Mouse (Mus musculus): ENCODE data around the gene 4921507P07Rik. TPM values are rescaled to one million over a fixed set of nuclear protein-coding genes. Genes with fewer than 3 reads are reported as not detected.

Gene 4921507P07Rik
- polyA plus RNA-seq, 1 experiment: 232 TPM

DNA sequence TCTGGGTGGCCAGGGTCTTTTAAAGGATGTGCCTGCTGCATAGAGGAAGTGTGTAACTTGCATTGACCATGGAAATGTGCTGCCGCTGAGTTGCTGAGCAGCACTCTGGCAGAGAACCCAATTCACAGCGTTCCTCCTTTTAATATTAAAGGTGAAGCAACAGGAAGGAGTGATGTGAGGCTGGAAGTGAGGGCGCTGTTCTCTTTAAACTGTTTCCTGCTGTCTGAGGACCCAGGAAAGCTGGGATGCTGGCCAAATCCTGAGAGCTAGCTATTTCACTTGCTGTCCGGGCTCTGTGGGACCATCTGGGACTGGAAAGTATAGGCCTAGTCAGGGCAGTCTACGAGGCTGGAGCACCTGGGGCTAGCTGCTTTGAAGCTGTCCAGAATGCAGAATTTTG lies 2.1 kb upstream of the 4921507P07Rik start:
- Histone ChIP-seq H3K27me3 (ENCODE audit: control insufficient read depth, insufficient read depth, low read length) (no peaks in the 10 kb centered on the region), H3K27ac (ENCODE audit: control insufficient read depth, insufficient read depth, low read depth, low read length) (no peak overlapping the region; the same call in 1 of the 2 replicates), H3K4me1 (ENCODE audit: control insufficient read depth, insufficient read depth, low read length) (peaks cover 5% of the 10 kb centered on the region), H3K4me3 (ENCODE audit: control insufficient read depth, low read depth, low read length) (no peak overlapping the region), H3K36me3 (ENCODE audit: control insufficient read depth, insufficient read depth, low read length) (no peaks in the 10 kb centered on the region)
- TF ChIP-seq POLR2A (IDR thresholded peaks at IDR 0.05; ENCODE audit: control insufficient read depth, low read depth, low read length): no peak
- TF ChIP-seq CTCF (IDR thresholded peaks at IDR 0.05; ENCODE audit: control insufficient read depth, insufficient read depth, insufficient replicate concordance, low read depth, low read length): no peak

DNA sequence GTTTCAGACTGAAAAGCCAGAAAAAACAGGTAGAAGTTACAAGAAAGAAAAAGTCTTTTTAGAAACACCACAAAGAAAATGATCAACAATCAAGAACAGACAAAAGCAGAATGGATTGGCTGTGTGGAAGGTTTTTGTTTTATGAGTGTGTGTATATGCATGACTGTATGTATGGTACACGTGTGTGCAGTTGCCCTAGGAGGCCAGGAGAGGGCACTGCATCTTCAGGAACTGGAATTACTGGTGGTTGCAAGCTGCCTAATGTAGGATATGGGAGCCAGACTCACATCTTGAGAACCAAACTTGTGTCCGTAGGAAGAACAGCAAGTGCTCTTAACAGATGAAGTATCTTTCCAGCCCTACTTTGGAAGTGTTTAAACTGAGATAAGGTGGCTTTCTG lies 2.1 kb downstream of the 4921507P07Rik start:
- Histone ChIP-seq H3K4me3 (ENCODE audit: control insufficient read depth, low read depth, low read length) (no peak overlapping the region), H3K27ac (ENCODE audit: control insufficient read depth, insufficient read depth, low read depth, low read length) (no peak overlapping the region), H3K4me1 (ENCODE audit: control insufficient read depth, insufficient read depth, low read length) (peaks cover 5% of the 10 kb centered on the region), H3K27me3 (ENCODE audit: control insufficient read depth, insufficient read depth, low read length) (no peaks in the 10 kb centered on the region), H3K36me3 (ENCODE audit: control insufficient read depth, insufficient read depth, low read length) (no peaks in the 10 kb centered on the region)
- peak; percentile 29; the same call in 1 of the 2 replicates for TF ChIP-seq CTCF (IDR thresholded peaks at IDR 0.05; ENCODE audit: control insufficient read depth, insufficient read depth, insufficient replicate concordance, low read depth, low read length)
- TF ChIP-seq POLR2A (IDR thresholded peaks at IDR 0.05; ENCODE audit: control insufficient read depth, low read depth, low read length): no peak

DNA sequence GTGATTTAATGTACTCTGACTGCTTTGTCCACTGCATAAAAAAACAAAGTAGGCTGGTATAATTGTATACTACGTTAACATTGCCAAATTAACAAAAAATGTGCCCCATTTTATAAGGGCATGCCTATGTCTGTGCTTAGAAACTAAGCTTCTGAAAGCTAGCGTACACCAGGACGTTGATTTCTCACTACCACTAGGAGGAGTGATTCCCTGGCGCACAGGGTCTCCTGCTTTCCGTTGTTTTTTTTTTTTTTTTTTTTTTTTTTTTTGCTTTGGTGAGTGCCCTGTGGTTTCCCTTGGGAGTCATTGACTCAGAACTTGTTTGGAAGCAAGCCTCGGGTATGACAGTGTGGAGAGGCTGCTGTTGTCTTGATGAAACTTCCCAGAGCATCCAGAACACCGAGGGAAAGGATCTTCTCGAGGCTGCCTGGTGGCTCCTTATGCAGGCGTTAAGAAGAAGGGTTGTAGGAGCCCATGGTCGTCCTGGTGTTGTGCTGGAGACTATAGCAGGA lies 3.0 kb downstream of the 4921507P07Rik start:
- no peak overlapping the region for H3K27ac ChIP-seq (ENCODE audit: control insufficient read depth, insufficient read depth, low read depth, low read length)
- no peaks in the 10 kb centered on the region for H3K27me3 ChIP-seq (ENCODE audit: control insufficient read depth, insufficient read depth, low read length)
- H3K36me3 ChIP-seq (ENCODE audit: control insufficient read depth, insufficient read depth, low read length): no peaks in the 10 kb centered on the region
- no peak overlapping the region for H3K4me3 ChIP-seq (ENCODE audit: control insufficient read depth, low read depth, low read length)
- H3K4me1 ChIP-seq (ENCODE audit: control insufficient read depth, insufficient read depth, low read length): peaks cover 5% of the 10 kb centered on the region
- no peak for TF ChIP-seq CTCF (IDR thresholded peaks at IDR 0.05; ENCODE audit: control insufficient read depth, insufficient read depth, insufficient replicate concordance, low read depth, low read length)
- TF ChIP-seq POLR2A (IDR thresholded peaks at IDR 0.05; ENCODE audit: control insufficient read depth, low read depth, low read length): no peak

DNA sequence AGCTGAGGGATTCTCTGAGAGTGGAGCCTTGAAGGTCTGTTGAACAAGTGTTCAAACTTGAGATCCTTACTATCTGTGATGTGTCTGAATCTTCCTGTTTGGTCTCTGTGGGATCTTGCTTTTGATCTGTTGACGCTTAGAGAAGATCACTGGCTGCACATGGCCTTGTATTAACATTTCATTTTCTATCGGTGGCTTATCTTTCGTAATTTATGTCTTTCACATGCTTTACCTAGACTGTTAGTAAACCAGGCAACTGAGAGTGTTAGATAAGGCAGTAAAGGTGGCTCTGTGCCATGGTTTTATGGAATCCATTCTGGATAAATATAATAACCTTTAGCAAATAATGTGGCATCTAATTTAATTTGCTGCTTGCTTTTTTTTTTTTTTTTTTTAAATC lies 6.2 kb downstream of the 4921507P07Rik start:
- H3K4me3 ChIP-seq (ENCODE audit: control insufficient read depth, low read depth, low read length): no peak overlapping the region
- no peak overlapping the region for H3K27ac ChIP-seq (ENCODE audit: control insufficient read depth, insufficient read depth, low read depth, low read length)
- H3K27me3 ChIP-seq (ENCODE audit: control insufficient read depth, insufficient read depth, low read length): no peaks in the 10 kb centered on the region
- H3K36me3 ChIP-seq (ENCODE audit: control insufficient read depth, insufficient read depth, low read length): no peaks in the 10 kb centered on the region
- TF ChIP-seq POLR2A (IDR thresholded peaks at IDR 0.05; ENCODE audit: control insufficient read depth, low read depth, low read length): no peak
- no peak for TF ChIP-seq CTCF (IDR thresholded peaks at IDR 0.05; ENCODE audit: control insufficient read depth, insufficient read depth, insufficient replicate concordance, low read depth, low read length)
- no peaks in the 10 kb centered on the region for H3K4me1 ChIP-seq (ENCODE audit: control insufficient read depth, insufficient read depth, low read length)

DNA sequence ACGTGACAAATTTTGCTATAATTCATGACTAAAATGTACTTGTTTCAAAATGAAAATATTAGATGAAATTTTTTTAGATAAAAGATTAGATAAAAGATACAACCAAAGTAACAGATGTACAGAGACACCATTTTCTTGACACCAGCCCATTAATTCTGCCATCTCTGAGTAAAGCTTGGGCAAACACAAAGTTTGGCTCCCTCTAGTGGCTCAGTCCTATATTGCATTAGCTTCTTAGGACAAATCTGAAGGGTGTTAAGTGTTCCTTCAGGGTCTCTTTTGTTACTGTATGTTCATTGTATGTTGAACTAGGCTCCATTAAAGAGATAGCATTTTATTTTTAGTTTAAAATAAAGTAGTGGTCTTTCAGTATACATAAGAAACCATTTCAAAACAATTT lies 8.2 kb downstream of the 4921507P07Rik start:
- Histone ChIP-seq H3K4me3 (ENCODE audit: control insufficient read depth, low read depth, low read length) (no peak overlapping the region), H3K27me3 (ENCODE audit: control insufficient read depth, insufficient read depth, low read length) (no peaks in the 10 kb centered on the region), H3K4me1 (ENCODE audit: control insufficient read depth, insufficient read depth, low read length) (no peaks in the 10 kb centered on the region), H3K36me3 (ENCODE audit: control insufficient read depth, insufficient read depth, low read length) (no peaks in the 10 kb centered on the region), H3K27ac (ENCODE audit: control insufficient read depth, insufficient read depth, low read depth, low read length) (no peak overlapping the region)
- TF ChIP-seq POLR2A (IDR thresholded peaks at IDR 0.05; ENCODE audit: control insufficient read depth, low read depth, low read length): no peak
- no peak for TF ChIP-seq CTCF (IDR thresholded peaks at IDR 0.05; ENCODE audit: control insufficient read depth, insufficient read depth, insufficient replicate concordance, low read depth, low read length)

DNA sequence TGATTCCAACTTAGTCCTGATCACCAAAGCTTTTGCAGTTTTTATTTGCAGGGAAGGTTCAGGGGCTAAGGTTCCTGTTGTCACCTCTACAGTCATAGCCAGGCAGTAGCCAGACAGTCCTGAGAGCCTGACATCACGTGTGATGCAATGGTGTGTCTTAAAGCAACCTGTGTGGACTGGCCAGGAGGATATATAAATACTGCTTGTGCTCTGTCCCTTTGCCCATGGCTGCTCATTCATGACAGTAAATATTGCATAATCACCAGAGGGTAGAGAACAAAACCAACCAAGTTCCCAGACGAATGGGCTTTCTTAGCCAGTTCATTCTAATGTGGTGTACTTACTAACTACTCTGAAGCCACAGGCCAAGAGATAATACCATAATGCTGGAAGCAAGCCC lies 9.0 kb downstream of the 4921507P07Rik start:
- Histone ChIP-seq H3K4me3 (ENCODE audit: control insufficient read depth, low read depth, low read length) (no peak overlapping the region), H3K27me3 (ENCODE audit: control insufficient read depth, insufficient read depth, low read length) (no peaks in the 10 kb centered on the region), H3K27ac (ENCODE audit: control insufficient read depth, insufficient read depth, low read depth, low read length) (0 out of 2 replicates have a peak overlapping the region, but pooled peaks have one; percentile 39), H3K4me1 (ENCODE audit: control insufficient read depth, insufficient read depth, low read length) (no peaks in the 10 kb centered on the region), H3K36me3 (ENCODE audit: control insufficient read depth, insufficient read depth, low read length) (no peaks in the 10 kb centered on the region)
- TF ChIP-seq POLR2A (IDR thresholded peaks at IDR 0.05; ENCODE audit: control insufficient read depth, low read depth, low read length): no peak
- no peak for TF ChIP-seq CTCF (IDR thresholded peaks at IDR 0.05; ENCODE audit: control insufficient read depth, insufficient read depth, insufficient replicate concordance, low read depth, low read length)

DNA sequence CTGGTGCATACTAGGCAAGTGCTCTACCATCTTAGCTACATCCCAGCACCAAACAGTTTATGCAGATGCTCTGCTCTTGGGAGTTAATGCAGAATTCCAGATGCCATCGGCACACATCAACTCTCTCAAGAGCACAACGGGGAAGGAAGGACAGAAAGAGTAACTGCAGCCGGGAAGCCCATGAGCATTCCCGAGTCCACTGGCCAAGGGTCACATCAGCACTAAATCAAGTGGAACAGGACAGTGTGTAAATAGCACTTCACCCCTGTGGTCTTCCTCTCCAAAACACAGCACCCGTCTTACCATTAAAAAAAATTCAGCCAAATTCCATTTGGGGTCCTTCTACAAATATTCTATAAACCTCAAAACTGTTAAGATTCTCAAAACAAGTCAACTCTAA lies 10.1 kb downstream of the 4921507P07Rik start:
- no peaks in the 10 kb centered on the region for H3K36me3 ChIP-seq (ENCODE audit: control insufficient read depth, insufficient read depth, low read length)
- peak overlapping the region; percentile 65 for H3K27ac ChIP-seq (ENCODE audit: control insufficient read depth, insufficient read depth, low read depth, low read length)
- no peak for TF ChIP-seq POLR2A (IDR thresholded peaks at IDR 0.05; ENCODE audit: control insufficient read depth, low read depth, low read length)
- no peak for TF ChIP-seq CTCF (IDR thresholded peaks at IDR 0.05; ENCODE audit: control insufficient read depth, insufficient read depth, insufficient replicate concordance, low read depth, low read length)
- no peaks in the 10 kb centered on the region for H3K27me3 ChIP-seq (ENCODE audit: control insufficient read depth, insufficient read depth, low read length)
- H3K4me3 ChIP-seq (ENCODE audit: control insufficient read depth, low read depth, low read length): no peak overlapping the region
- no peaks in the 10 kb centered on the region for H3K4me1 ChIP-seq (ENCODE audit: control insufficient read depth, insufficient read depth, low read length)

DNA sequence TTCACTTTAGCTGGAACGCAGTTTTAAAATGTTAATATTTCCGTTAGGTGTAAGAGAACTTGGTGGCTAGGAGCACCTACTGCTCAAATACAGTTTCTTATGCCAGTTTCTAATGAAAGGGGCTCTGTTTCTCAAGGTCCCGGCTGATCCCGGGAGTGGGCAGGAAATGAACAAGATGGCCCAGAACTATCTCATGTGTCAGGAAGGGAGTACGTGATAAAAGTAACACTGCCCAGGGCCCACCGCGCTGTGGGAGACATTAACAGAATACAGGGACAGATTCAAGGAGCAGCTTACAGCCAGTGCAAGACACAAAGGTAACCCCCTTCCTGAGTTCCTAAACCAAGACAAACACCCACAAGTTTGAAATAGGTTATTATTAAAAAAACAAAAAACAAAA lies 10.7 kb downstream of the 4921507P07Rik start:
- H3K4me3 ChIP-seq (ENCODE audit: control insufficient read depth, low read depth, low read length): no peak overlapping the region
- H3K36me3 ChIP-seq (ENCODE audit: control insufficient read depth, insufficient read depth, low read length): no peaks in the 10 kb centered on the region
- H3K27me3 ChIP-seq (ENCODE audit: control insufficient read depth, insufficient read depth, low read length): no peaks in the 10 kb centered on the region
- H3K27ac ChIP-seq (ENCODE audit: control insufficient read depth, insufficient read depth, low read depth, low read length): peak overlapping the region; percentile 71
- no peak for TF ChIP-seq CTCF (IDR thresholded peaks at IDR 0.05; ENCODE audit: control insufficient read depth, insufficient read depth, insufficient replicate concordance, low read depth, low read length)
- no peak for TF ChIP-seq POLR2A (IDR thresholded peaks at IDR 0.05; ENCODE audit: control insufficient read depth, low read depth, low read length)
- no peaks in the 10 kb centered on the region for H3K4me1 ChIP-seq (ENCODE audit: control insufficient read depth, insufficient read depth, low read length)

All from testis, adult 2 months (tissue).